Mouse (Mus musculus) megakaryocyte, embryonic 14.5 days (primary cell): ENCODE measurements around the gene Amh.

Experiments used
- FLI1 ChIP-seq: IDR thresholded peaks from 2 replicates; pipeline ENCODE4 v1.6.1; 2012; ENCODE audit warnings: low read length, inconsistent platforms, mixed read lengths
- GATA1 ChIP-seq: IDR thresholded peaks from 3 replicates; pipeline ENCODE4 v1.6.1; 2012; ENCODE audit warnings: mixed read lengths, low read length, inconsistent platforms, borderline replicate concordance

GRCm38 (mm10) chr10:80827870-80828420 lies 22.9 kb downstream of the Amh start:
- TF ChIP-seq GATA1 (no peak), FLI1 (no peak)
